16 mouse cellular contexts compared by ENCODE assay signal in the genomic region with DNA sequence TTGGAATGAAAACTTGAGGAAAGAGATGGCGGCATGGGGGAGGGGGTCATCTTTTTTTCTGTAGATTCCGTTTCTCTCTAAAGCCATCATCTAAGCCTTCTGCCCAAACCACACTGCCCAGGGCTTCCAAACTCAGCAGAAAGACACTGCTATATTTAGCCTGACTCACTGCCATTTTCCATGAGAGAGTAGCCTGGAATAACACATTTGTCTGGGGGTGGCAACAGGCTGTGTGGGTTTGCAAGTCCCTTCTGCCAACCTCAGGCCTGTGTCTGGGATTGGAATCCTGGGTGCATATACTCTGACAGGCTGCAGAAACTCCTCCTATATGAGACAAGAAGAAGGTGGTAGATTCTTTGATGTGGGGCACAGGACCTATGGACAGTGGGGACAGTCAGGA. TPM values are rescaled to one million over a fixed set of nuclear protein-coding genes. Genes with fewer than 3 reads are reported as not detected.
DNase-seq lines count a peak whose midpoint lies in the region; ATAC-seq and TF ChIP-seq lines count a peak whose summit lies in the region.
"Had no signal": no experiment of that assay in that cellular context is flagged by ENCODE, and none has a peak within 500 bp of the region (broad histone marks: within the 10 kb centered on the region; RNA-seq: fewer than 3 reads in every experiment).

No protein-coding gene starts in this region.

- no peaks in the 10 kb centered on the region for H3K27me3 ChIP-seq in heart, embryonic 15.5 days
- H3K27me3 ChIP-seq in midbrain, postnatal 0 days (ENCODE audit: insufficient read depth, low read length) = no peaks in the 10 kb centered on the region
- no peaks in the 10 kb centered on the region for H3K27me3 ChIP-seq in hindbrain, embryonic 14.5 days (ENCODE audit: control insufficient read depth, insufficient read depth, low read length)
- H3K27me3 ChIP-seq: intestine, embryonic 15.5 days; liver, embryonic 13.5 days; stomach, embryonic 15.5 days had no signal

- no peaks in the 10 kb centered on the region for H3K36me3 ChIP-seq in heart, embryonic 15.5 days
- no peaks in the 10 kb centered on the region for H3K36me3 ChIP-seq in midbrain, postnatal 0 days (ENCODE audit: insufficient read depth, low read length)
- H3K36me3 ChIP-seq in hindbrain, embryonic 14.5 days (replicated peaks; ENCODE audit: control insufficient read depth, insufficient read depth) = no peaks in the 10 kb centered on the region
- H3K36me3 ChIP-seq: intestine, embryonic 15.5 days; liver, embryonic 13.5 days; stomach, embryonic 15.5 days had no signal

- H3K9me3 ChIP-seq in heart, embryonic 15.5 days (replicated peaks) = no peaks in the 10 kb centered on the region
- H3K9me3 ChIP-seq in midbrain, postnatal 0 days (ENCODE audit: low read length) = no peaks in the 10 kb centered on the region
- H3K9me3 ChIP-seq in hindbrain, embryonic 14.5 days (ENCODE audit: control insufficient read depth, low read length) = no peaks in the 10 kb centered on the region
- H3K9me3 ChIP-seq: intestine, embryonic 15.5 days; liver, embryonic 13.5 days; stomach, embryonic 15.5 days had no signal

- 78% methylated on average over 2 of the region's 2 CpGs for WGBS in heart, embryonic 15.5 days
- WGBS in midbrain, postnatal 0 days = 87% methylated on average over 2 of the region's 2 CpGs
- WGBS in hindbrain, embryonic 14.5 days = 93% methylated on average over 2 of the region's 2 CpGs

- TF ChIP-seq CTCF in midbrain, postnatal 0 days (IDR thresholded peaks at IDR 0.05) = no peak

- ATAC-seq in heart, embryonic 15.5 days (replicated peaks; ENCODE audit: insufficient number of reproducible peaks, insufficient read depth, low FRiP score, low read depth) = no peak
- ATAC-seq in midbrain, postnatal 0 days (ENCODE audit: low FRiP score) = no peak
- no peak for ATAC-seq in hindbrain, embryonic 14.5 days (ENCODE audit: low FRiP score)
- ATAC-seq: intestine, embryonic 15.5 days; lung, postnatal 0 days had no signal

- peak; percentile 13 to 32 for DNase-seq in cerebellum, postnatal 14 days
- no peak for DNase-seq in cerebellum, adult 11-12 months
- no peak for DNase-seq in heart, postnatal 36 days
- DNase-seq in heart, postnatal 4 days = peak; percentile 20
- peak; percentile 58 to 73 for DNase-seq in right cerebral cortex, postnatal 10 days (ENCODE audit: low spot score in 2 of 2)
- DNase-seq in midbrain, postnatal 0 days (ENCODE audit: low spot score) = no peak
- DNase-seq in hindbrain, embryonic 14.5 days (ENCODE audit: low spot score) = no peak
- DNase-seq: cerebellum, adult 2 months; liver, embryonic 13.5 days had no signal

- peaks cover 20% of the 10 kb centered on the region for H3K4me1 ChIP-seq in heart, embryonic 15.5 days (replicated peaks)
- no peaks in the 10 kb centered on the region for H3K4me1 ChIP-seq in midbrain, postnatal 0 days (ENCODE audit: insufficient read depth, low read length)
- peaks cover 12% of the 10 kb centered on the region for H3K4me1 ChIP-seq in hindbrain, embryonic 14.5 days (replicated peaks; ENCODE audit: control insufficient read depth, insufficient read depth, low read length)
- H3K4me1 ChIP-seq: liver, embryonic 13.5 days had no signal

- no peak overlapping the region for H3K4me3 ChIP-seq in heart, embryonic 15.5 days
- H3K4me3 ChIP-seq in midbrain, postnatal 0 days (ENCODE audit: low read depth, low read length) = no peak overlapping the region
- H3K4me3 ChIP-seq in hindbrain, embryonic 14.5 days (replicated peaks; ENCODE audit: low read length) = no peak overlapping the region
- H3K4me3 ChIP-seq: erythroblast, embryonic 14.5 days; intestine, embryonic 15.5 days; liver, embryonic 13.5 days; stomach, embryonic 15.5 days had no signal

- H3K9ac ChIP-seq in heart, embryonic 15.5 days = no peak overlapping the region
- no peak overlapping the region for H3K9ac ChIP-seq in midbrain, postnatal 0 days (replicated peaks; ENCODE audit: low read length, poor library complexity, severe bottlenecking)
- no peak overlapping the region for H3K9ac ChIP-seq in hindbrain, embryonic 14.5 days
- H3K9ac ChIP-seq: intestine, embryonic 15.5 days; liver, embryonic 13.5 days; stomach, embryonic 15.5 days had no signal

- 0 out of 2 replicates have a peak overlapping the region, but pooled peaks have one; percentile 3 for H3K27ac ChIP-seq in heart, embryonic 15.5 days
- H3K27ac ChIP-seq in midbrain, postnatal 0 days (ENCODE audit: low read depth, low read length) = no peak overlapping the region
- H3K27ac ChIP-seq in hindbrain, embryonic 14.5 days = no peak overlapping the region
- H3K27ac ChIP-seq: intestine, embryonic 15.5 days; kidney, postnatal 0 days; liver, embryonic 13.5 days; stomach, embryonic 15.5 days had no signal

- intact Hi-C loops in heart, postnatal 36 days (cut with DNase I) = loop anchor here (2.0 kb wide), 1 partner anchor 51 kb away; no protein-coding TSS in a partner anchor

- no peak overlapping the region for H3K4me2 ChIP-seq in heart, embryonic 15.5 days
- no peak overlapping the region for H3K4me2 ChIP-seq in midbrain, postnatal 0 days (ENCODE audit: low read depth, low read length, poor library complexity, severe bottlenecking)
- H3K4me2 ChIP-seq in hindbrain, embryonic 14.5 days (replicated peaks) = no peak overlapping the region
- H3K4me2 ChIP-seq: intestine, embryonic 15.5 days; liver, embryonic 13.5 days; stomach, embryonic 15.5 days had no signal

RNA-seq across cellular contexts. Expression of gene Lrrc18, which starts 43.7 kb away (rescaled TPM):
- 0.13 and 0.25 TPM in 2 replicates for polyA plus RNA-seq in heart, embryonic 15.5 days (2015; fragmentation: Nextera tagmentation; extraction: Ambion mirVana)
- total RNA-seq in heart, postnatal 36 days (2021) = under 1 TPM; 0.35 to 0.36 TPM
- under 1 TPM; 0.56 to 0.67 TPM for total RNA-seq in heart, postnatal 4 days (2021)
- 2.0 and 2.2 TPM in 2 replicates for total RNA-seq in midbrain, postnatal 0 days (2014; rRNA removed)
- 0.63 and 0.70 TPM in 2 replicates for polyA plus RNA-seq in midbrain, postnatal 0 days (2015; fragmentation: Nextera tagmentation; extraction: Ambion mirVana)
- polyA plus RNA-seq in hindbrain, embryonic 14.5 days (2014; fragmentation: Nextera tagmentation; extraction: Ambion mirVana) = 0.22 and 0.48 TPM in 2 replicates
- total RNA-seq: hematopoietic stem cell, adult 5-6 weeks had no signal
- polyA plus RNA-seq: erythroblast, embryonic 14.5 days had no signal

Comparison
In these comparisons a context has a peak if more than half of its experiments do, and no peak if none do; other contexts are left out.
1. DNase-seq: peak in cerebellum, postnatal 14 days (2 of 2), heart, postnatal 4 days (single experiment) and right cerebral cortex, postnatal 10 days (2 of 2); none in cerebellum, adult 11-12 months (single experiment), heart, postnatal 36 days (0 of 2), midbrain, postnatal 0 days (single experiment) and hindbrain, embryonic 14.5 days (single experiment).